Mouse (Mus musculus): ENCODE data around the gene Map1b.

Gene Map1b

GRCm38 (mm10) chr13:99447403-99448199 lies 68.7 kb downstream of the Map1b start:
- no peak for DNase-seq (ENCODE audit: low read depth)

- no peak for DNase-seq (ENCODE audit: low read depth)
Measured at GRCm38 (mm10) chr13:99447002-99447401, 69.3 kb downstream of the Map1b start.

GRCm38 (mm10) chr13:99444880-99445279 lies 71.5 kb downstream of the Map1b start:
- no peak for DNase-seq (ENCODE audit: low read depth)

GRCm38 (mm10) chr13:99444431-99444871 lies 71.9 kb downstream of the Map1b start:
- DNase-seq (ENCODE audit: low read depth): no peak

- no peak for DNase-seq (ENCODE audit: low read depth)
Measured at GRCm38 (mm10) chr13:99443484-99444175, 72.7 kb downstream of the Map1b start.

- no peak for DNase-seq (ENCODE audit: low read depth)
Measured at GRCm38 (mm10) chr13:99442434-99443249, 73.7 kb downstream of the Map1b start.

- DNase-seq (ENCODE audit: low read depth): no peak
Measured at GRCm38 (mm10) chr13:99441700-99442433, 74.5 kb downstream of the Map1b start.

- no peak for DNase-seq (ENCODE audit: low read depth)
Measured at GRCm38 (mm10) chr13:99440228-99440627, 76.1 kb downstream of the Map1b start.

GRCm38 (mm10) chr13:99439357-99439756 lies 77.0 kb downstream of the Map1b start:
- no peak for DNase-seq (ENCODE audit: low read depth)

- no peak for DNase-seq (ENCODE audit: low read depth)
Measured at GRCm38 (mm10) chr13:99437051-99437450, 79.3 kb downstream of the Map1b start.

GRCm38 (mm10) chr13:99434494-99434893 lies 81.8 kb downstream of the Map1b start:
- no peak for DNase-seq (ENCODE audit: low read depth)

- no peak for DNase-seq (ENCODE audit: low read depth)
Measured at GRCm38 (mm10) chr13:99433068-99434008, 83.0 kb downstream of the Map1b start.

GRCm38 (mm10) chr13:99423581-99423980 lies 92.8 kb downstream of the Map1b start:
- DNase-seq (ENCODE audit: low read depth): no peak

GRCm38 (mm10) chr13:99416601-99417000 lies 99.7 kb downstream of the Map1b start:
- no peak for DNase-seq (ENCODE audit: low read depth)

- DNase-seq (ENCODE audit: low read depth): no peak
Measured at GRCm38 (mm10) chr13:99414352-99414742, 102.0 kb downstream of the Map1b start.

- no peak for DNase-seq (ENCODE audit: low read depth)
Measured at GRCm38 (mm10) chr13:99413481-99414351, 102.6 kb downstream of the Map1b start.

- no peak for DNase-seq (ENCODE audit: low read depth)
Measured at GRCm38 (mm10) chr13:99412477-99413080, 103.8 kb downstream of the Map1b start.

- no peak for DNase-seq (ENCODE audit: low read depth)
Measured at GRCm38 (mm10) chr13:99411761-99412160, 104.6 kb downstream of the Map1b start.

Data from naive thymus-derived CD4-positive, alpha-beta T cell, adult 2 months (primary cell).